Mouse (Mus musculus): ENCODE measurements around the gene Lrrc8b.

Gene Lrrc8b

DNA sequence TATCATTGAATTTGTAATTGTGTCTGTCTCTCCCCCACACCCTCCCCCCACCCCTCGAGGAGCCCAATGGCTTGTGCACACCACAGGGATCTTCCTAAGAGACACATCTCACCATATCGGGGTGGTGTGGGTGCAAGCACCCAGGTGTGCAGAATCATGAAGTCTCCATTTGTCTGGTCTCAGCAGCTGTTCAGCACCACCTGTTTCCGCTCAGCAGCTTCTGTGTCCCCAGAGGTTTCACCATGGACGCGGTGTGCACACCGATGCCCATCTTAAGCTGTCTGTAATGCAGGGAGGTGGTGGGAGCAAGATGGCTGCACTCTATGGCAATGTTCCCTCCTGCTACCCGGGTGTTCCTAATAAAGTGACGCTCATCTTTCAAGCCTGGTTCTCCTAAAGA lies 14.6 kb downstream of the Lrrc8b start:
- Histone ChIP-seq H3K36me3 (ENCODE audit: insufficient read depth, low read length) (no peaks in the 10 kb centered on the region), H3K4me3 (replicated peaks; ENCODE audit: low read length) (no peak overlapping the region), H3K27me3 (ENCODE audit: insufficient read depth, low read length) (no peaks in the 10 kb centered on the region), H3K9me3 (ENCODE audit: low read length) (peaks cover 15% of the 10 kb centered on the region), H3K4me1 (replicated peaks; ENCODE audit: low read depth, low read length) (0 out of 2 replicates have a peak, but pooled peaks cover 2% of the 10 kb centered on the region)
- TF ChIP-seq POU5F1 (IDR thresholded peaks at IDR 0.05; ENCODE audit: borderline replicate concordance, low read length) (no peak), CTCF (conservative IDR thresholded peaks at IDR 0.05; ENCODE audit: low read length) (no peak), NANOG (IDR thresholded peaks at IDR 0.05; ENCODE audit: borderline replicate concordance, low read length) (no peak)

DNA sequence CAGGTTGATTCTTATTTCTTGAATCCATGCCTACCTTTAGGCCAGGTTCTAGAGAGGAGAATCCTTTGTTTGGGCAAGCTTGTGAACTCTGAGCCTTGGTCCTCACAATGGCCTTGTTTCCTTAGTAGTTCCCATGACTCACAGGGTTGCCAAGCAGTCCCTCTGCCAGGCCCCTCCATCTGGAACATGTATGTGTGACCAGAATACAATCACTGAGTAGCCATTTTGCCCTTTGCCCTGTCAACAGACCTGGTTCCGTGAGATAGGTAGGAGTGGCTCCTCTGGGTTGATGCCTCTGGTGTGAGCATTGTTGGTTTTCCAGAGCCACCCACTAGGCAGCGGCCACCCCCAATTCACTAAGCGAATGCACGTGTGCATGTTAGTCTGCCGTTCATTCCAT lies 24.0 kb downstream of the Lrrc8b start:
- TF ChIP-seq NANOG (IDR thresholded peaks at IDR 0.05; ENCODE audit: borderline replicate concordance, low read length): no peak
- TF ChIP-seq CTCF (conservative IDR thresholded peaks at IDR 0.05; ENCODE audit: low read length): no peak
- no peak for TF ChIP-seq POU5F1 (IDR thresholded peaks at IDR 0.05; ENCODE audit: borderline replicate concordance, low read length)
- no peaks in the 10 kb centered on the region for H3K27me3 ChIP-seq (ENCODE audit: insufficient read depth, low read length)
- H3K4me1 ChIP-seq (replicated peaks; ENCODE audit: low read depth, low read length): peaks cover 24% of the 10 kb centered on the region
- no peaks in the 10 kb centered on the region for H3K36me3 ChIP-seq (ENCODE audit: insufficient read depth, low read length)
- no peak overlapping the region for H3K4me3 ChIP-seq (replicated peaks; ENCODE audit: low read length)
- H3K9me3 ChIP-seq (ENCODE audit: low read length): peaks cover 1% of the 10 kb centered on the region; the same call in 1 of the 2 replicates

DNA sequence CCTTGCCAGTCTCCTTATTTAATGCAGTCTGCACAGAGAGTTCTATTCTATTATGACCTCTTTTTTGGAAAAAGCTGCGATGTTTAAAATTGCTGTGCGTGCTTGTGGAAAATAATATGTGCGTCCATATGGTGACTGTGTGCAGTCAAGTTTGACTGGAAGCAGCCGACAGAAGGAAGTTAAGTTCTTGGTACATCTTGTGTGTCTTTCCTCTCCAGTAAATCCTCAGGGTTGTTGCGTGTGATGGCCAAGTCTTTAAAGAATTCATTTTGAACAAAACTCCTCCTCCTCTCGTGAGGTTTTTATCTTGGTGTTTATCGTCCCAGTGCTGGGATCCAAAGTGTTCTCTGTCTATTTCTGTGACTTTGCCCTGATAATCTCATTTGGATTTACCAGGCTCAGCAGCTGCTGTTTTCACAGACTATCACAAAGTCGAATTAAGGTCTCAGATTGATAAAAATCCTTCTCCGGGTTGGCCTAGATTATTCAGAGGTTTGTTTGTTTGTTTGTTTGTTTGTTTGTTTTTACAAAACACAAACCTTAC lies 25.5 kb downstream of the Lrrc8b start:
- peaks cover 16% of the 10 kb centered on the region for H3K9me3 ChIP-seq (ENCODE audit: low read length)
- no peaks in the 10 kb centered on the region for H3K27me3 ChIP-seq (ENCODE audit: insufficient read depth, low read length)
- H3K4me1 ChIP-seq (replicated peaks; ENCODE audit: low read depth, low read length): peaks cover 21% of the 10 kb centered on the region
- TF ChIP-seq POU5F1 (IDR thresholded peaks at IDR 0.05; ENCODE audit: borderline replicate concordance, low read length) (no peak), NANOG (IDR thresholded peaks at IDR 0.05; ENCODE audit: borderline replicate concordance, low read length) (no peak), CTCF (conservative IDR thresholded peaks at IDR 0.05; ENCODE audit: low read length) (no peak)
- H3K36me3 ChIP-seq (ENCODE audit: insufficient read depth, low read length): no peaks in the 10 kb centered on the region
- no peak overlapping the region for H3K4me3 ChIP-seq (replicated peaks; ENCODE audit: low read length)

DNA sequence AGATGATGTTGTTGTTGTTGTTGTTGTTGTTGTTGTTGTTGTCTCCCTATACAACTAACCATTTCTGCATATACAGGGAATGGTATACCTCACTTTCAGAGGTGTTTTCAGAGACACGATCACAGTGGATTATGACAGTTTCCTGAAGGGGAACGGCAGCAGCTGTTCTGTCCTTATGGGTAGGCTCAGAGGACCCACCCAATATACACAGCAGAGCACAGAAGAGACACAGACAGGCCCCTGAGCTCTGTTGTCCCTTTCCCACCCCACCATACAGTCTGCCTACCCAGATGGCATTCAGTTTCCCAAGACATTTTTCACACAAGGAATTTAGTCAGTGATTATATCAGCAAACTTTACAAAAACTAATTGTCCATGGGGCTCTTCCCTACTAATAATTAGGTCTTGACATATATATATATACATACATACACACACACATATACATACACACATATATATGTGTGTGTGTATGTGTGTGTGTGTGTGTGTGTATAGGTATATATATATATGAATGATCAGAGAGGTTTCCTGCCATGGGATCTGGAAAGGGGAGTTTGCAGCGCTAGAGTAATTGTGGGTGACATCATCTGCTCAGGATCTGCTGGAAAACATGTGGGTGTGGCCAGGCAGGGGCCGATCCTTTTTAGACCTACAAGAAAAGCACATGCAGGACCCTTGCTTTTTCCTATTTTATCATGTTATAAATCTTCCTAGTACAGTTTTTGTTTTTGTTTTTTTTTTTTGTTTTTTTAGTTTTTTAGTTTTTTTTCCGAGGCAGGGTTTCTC lies 26.8 kb downstream of the Lrrc8b start:
- no peak overlapping the region for H3K4me3 ChIP-seq (replicated peaks; ENCODE audit: low read length)
- H3K4me1 ChIP-seq (replicated peaks; ENCODE audit: low read depth, low read length): peaks cover 21% of the 10 kb centered on the region
- TF ChIP-seq POU5F1 (IDR thresholded peaks at IDR 0.05; ENCODE audit: borderline replicate concordance, low read length) (no peak), CTCF (conservative IDR thresholded peaks at IDR 0.05; ENCODE audit: low read length) (no peak), NANOG (IDR thresholded peaks at IDR 0.05; ENCODE audit: borderline replicate concordance, low read length) (no peak)
- H3K27me3 ChIP-seq (ENCODE audit: insufficient read depth, low read length): no peaks in the 10 kb centered on the region
- peaks cover 19% of the 10 kb centered on the region for H3K9me3 ChIP-seq (ENCODE audit: low read length)
- no peaks in the 10 kb centered on the region for H3K36me3 ChIP-seq (ENCODE audit: insufficient read depth, low read length)

DNA sequence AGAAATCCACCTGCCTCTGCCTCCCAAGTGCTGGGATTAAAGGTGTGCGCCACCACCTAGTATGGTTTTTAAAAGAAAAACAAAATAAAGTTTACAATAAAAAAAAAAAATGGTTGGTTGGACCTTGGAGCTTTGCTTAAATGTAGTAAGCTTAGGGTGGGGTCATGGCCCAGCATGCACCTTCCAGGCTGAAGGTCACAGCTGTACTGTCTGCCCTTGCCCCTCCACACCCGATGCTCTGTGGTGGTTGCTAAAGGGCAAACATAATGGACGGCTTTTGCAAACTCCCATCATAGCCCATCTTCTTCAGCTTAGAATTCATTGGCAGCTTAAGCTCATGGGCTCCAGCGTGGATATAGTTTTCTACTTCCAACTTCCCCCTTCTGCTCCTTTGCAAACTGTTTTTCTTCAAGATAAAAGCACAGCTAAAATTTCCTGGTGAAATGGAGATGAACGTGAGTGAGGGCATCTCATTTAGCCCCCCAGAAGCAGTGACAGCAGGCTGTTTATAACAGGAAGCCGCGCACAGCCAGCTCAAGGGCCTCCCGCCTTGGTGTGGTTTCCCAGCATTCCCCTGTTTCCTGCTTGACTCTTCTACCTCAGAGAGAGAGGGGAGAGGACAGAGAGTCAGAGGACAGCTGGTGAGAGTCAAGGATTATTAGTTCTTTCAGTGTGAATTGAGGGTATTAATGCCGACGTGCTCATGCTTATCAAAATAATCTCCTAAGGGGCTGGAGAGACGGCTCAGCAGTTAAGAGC lies 27.7 kb downstream of the Lrrc8b start:
- H3K36me3 ChIP-seq (ENCODE audit: insufficient read depth, low read length): no peaks in the 10 kb centered on the region
- H3K4me3 ChIP-seq (replicated peaks; ENCODE audit: low read length): no peak overlapping the region
- no peak for TF ChIP-seq CTCF (conservative IDR thresholded peaks at IDR 0.05; ENCODE audit: low read length)
- TF ChIP-seq POU5F1 (IDR thresholded peaks at IDR 0.05; ENCODE audit: borderline replicate concordance, low read length): no peak
- TF ChIP-seq NANOG (IDR thresholded peaks at IDR 0.05; ENCODE audit: borderline replicate concordance, low read length): no peak
- peaks cover 15% of the 10 kb centered on the region for H3K4me1 ChIP-seq (replicated peaks; ENCODE audit: low read depth, low read length)
- no peaks in the 10 kb centered on the region for H3K27me3 ChIP-seq (ENCODE audit: insufficient read depth, low read length)
- H3K9me3 ChIP-seq (ENCODE audit: low read length): peaks cover 19% of the 10 kb centered on the region

DNA sequence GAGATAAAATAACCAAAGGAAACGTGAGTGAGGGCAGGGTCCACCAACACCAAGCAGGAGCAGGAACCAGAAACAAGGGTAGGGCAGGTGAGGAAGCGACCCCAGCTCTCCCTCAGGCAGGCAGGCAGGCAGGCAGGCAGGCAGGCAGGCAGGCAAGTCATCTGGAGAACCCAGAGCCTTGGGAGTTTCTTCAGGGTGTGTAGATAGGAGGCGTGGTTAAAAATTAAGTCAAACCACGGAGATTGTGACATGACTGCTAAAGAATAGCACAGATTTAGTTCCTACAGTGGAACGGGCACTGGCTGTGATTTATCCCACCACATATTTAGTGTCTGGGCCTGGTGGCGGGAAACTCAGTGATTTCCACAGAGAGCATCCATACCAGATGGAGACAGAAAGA lies 30.1 kb downstream of the Lrrc8b start:
- no peak for TF ChIP-seq NANOG (IDR thresholded peaks at IDR 0.05; ENCODE audit: borderline replicate concordance, low read length)
- TF ChIP-seq POU5F1 (IDR thresholded peaks at IDR 0.05; ENCODE audit: borderline replicate concordance, low read length): no peak
- no peak for TF ChIP-seq CTCF (conservative IDR thresholded peaks at IDR 0.05; ENCODE audit: low read length)
- Histone ChIP-seq H3K4me3 (replicated peaks; ENCODE audit: low read length) (no peak overlapping the region), H3K36me3 (ENCODE audit: insufficient read depth, low read length) (no peaks in the 10 kb centered on the region), H3K9me3 (ENCODE audit: low read length) (peaks cover 19% of the 10 kb centered on the region), H3K27me3 (ENCODE audit: insufficient read depth, low read length) (no peaks in the 10 kb centered on the region), H3K4me1 (replicated peaks; ENCODE audit: low read depth, low read length) (peaks cover 15% of the 10 kb centered on the region)

DNA sequence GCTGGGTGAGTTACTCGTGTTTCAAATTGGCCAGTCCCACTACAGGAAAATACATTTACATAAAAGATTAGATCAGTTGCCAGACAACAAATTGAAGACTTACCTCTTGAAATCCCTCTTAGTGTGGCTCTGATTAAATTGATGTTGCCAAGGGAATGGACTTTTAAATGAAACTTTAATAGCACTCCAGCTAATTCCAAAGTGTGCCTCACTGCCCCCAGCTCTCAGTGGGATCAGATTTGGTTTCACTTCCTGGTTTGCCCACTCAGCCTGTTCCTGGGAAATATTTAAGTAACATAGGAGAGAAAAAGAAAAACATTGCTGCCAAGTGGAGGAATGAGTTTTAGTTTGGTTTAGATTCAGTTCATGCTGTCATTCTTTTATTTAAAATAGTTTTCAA lies 38.5 kb downstream of the Lrrc8b start:
- Histone ChIP-seq H3K9me3 (ENCODE audit: low read length) (no peaks in the 10 kb centered on the region), H3K36me3 (ENCODE audit: insufficient read depth, low read length) (no peaks in the 10 kb centered on the region), H3K4me1 (replicated peaks; ENCODE audit: low read depth, low read length) (no peaks in the 10 kb centered on the region), H3K27me3 (ENCODE audit: insufficient read depth, low read length) (no peaks in the 10 kb centered on the region), H3K4me3 (replicated peaks; ENCODE audit: low read length) (no peak overlapping the region)
- TF ChIP-seq POU5F1 (IDR thresholded peaks at IDR 0.05; ENCODE audit: borderline replicate concordance, low read length) (no peak), NANOG (IDR thresholded peaks at IDR 0.05; ENCODE audit: borderline replicate concordance, low read length) (no peak), CTCF (conservative IDR thresholded peaks at IDR 0.05; ENCODE audit: low read length) (no peak)

DNA sequence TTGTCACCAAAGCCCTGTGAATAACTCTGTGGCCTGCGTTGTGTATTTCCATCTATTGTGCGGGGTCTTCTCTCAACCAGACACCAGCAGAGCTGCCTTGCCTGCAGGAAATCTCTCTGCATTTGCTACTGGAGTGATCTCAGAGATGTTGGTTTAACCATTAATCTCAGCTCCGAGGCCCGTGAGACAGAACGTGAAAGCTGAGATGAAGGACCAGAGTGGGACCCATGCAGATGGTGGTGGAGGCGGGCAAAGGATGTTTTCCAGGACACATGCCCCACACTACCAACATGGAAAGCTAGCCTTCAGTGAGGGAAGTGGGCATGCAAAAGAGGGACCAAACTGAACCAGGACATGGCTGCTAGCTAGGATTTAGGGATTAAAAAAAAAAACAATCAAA lies 43.5 kb downstream of the Lrrc8b start:
- no peaks in the 10 kb centered on the region for H3K36me3 ChIP-seq (ENCODE audit: insufficient read depth, low read length)
- no peak for TF ChIP-seq CTCF (conservative IDR thresholded peaks at IDR 0.05; ENCODE audit: low read length)
- no peak for TF ChIP-seq NANOG (IDR thresholded peaks at IDR 0.05; ENCODE audit: borderline replicate concordance, low read length)
- TF ChIP-seq POU5F1 (IDR thresholded peaks at IDR 0.05; ENCODE audit: borderline replicate concordance, low read length): no peak
- H3K9me3 ChIP-seq (ENCODE audit: low read length): no peaks in the 10 kb centered on the region
- H3K27me3 ChIP-seq (ENCODE audit: insufficient read depth, low read length): no peaks in the 10 kb centered on the region
- H3K4me3 ChIP-seq (replicated peaks; ENCODE audit: low read length): no peak overlapping the region
- H3K4me1 ChIP-seq (replicated peaks; ENCODE audit: low read depth, low read length): no peaks in the 10 kb centered on the region

Measured in E14TG2a.4 (cell line).